Mouse (Mus musculus): ENCODE results near the gene Ugt2a1. TPM values are rescaled to one million over a fixed set of nuclear protein-coding genes. Genes with fewer than 3 reads are reported as not detected.

Gene Ugt2a1
- total and polyA plus RNA-seq, 3 experiments, result not detected

Other genes with a start within 250 kb of the Ugt2a1 start
- not detected in 2 replicates for gene Ugt2b37, start 236.1 kb downstream of the Ugt2a1 start, total RNA-seq (2012; rRNA removed)
- gene Ugt2b37, start 236.1 kb downstream of the Ugt2a1 start, polyA plus RNA-seq (2012; ENCODE audit: insufficient read depth in 1 of 2, insufficient read length in 2 of 2, low read depth in 1 of 2, low replicate concordance in 2 of 2, missing spikeins in 1 of 2), result not detected
- not detected in 2 replicates for gene Ugt2a3, start 153.7 kb downstream of the Ugt2a1 start, total RNA-seq (2012; rRNA removed)
- not detected for gene Ugt2a3, start 153.7 kb downstream of the Ugt2a1 start, polyA plus RNA-seq (2012; ENCODE audit: insufficient read depth in 1 of 2, insufficient read length in 2 of 2, low read depth in 1 of 2, low replicate concordance in 2 of 2, missing spikeins in 1 of 2)
- gene Ugt2b38, start 66.7 kb downstream of the Ugt2a1 start, total RNA-seq (2012; rRNA removed), result not detected in 2 replicates
- not detected for gene Ugt2b38, start 66.7 kb downstream of the Ugt2a1 start, polyA plus RNA-seq (2012; ENCODE audit: insufficient read depth in 1 of 2, insufficient read length in 2 of 2, low read depth in 1 of 2, low replicate concordance in 2 of 2, missing spikeins in 1 of 2)
- gene Ugt2a2, start 8.6 kb downstream of the Ugt2a1 start, total RNA-seq (2012; rRNA removed), result not detected in 2 replicates
- not detected for gene Ugt2a2, start 8.6 kb downstream of the Ugt2a1 start, polyA plus RNA-seq (2012; ENCODE audit: insufficient read depth in 1 of 2, insufficient read length in 2 of 2, low read depth in 1 of 2, low replicate concordance in 2 of 2, missing spikeins in 1 of 2)
- not detected in 2 replicates for gene Gm43638, start 4.1 kb downstream of the Ugt2a1 start, total RNA-seq (2012; rRNA removed)
- gene Gm43638, start 4.1 kb downstream of the Ugt2a1 start, polyA plus RNA-seq (2012; ENCODE audit: insufficient read depth in 1 of 2, insufficient read length in 2 of 2, low read depth in 1 of 2, low replicate concordance in 2 of 2, missing spikeins in 1 of 2), result not detected
- not detected in 2 replicates for gene Sult1b1, start 47.3 kb upstream of the Ugt2a1 start, total RNA-seq (2012; rRNA removed)
- gene Sult1b1, start 47.3 kb upstream of the Ugt2a1 start, polyA plus RNA-seq (2012; ENCODE audit: insufficient read depth in 1 of 2, insufficient read length in 2 of 2, low read depth in 1 of 2, low replicate concordance in 2 of 2, missing spikeins in 1 of 2), result not detected
- gene Sult1d1, start 78.2 kb upstream of the Ugt2a1 start, total RNA-seq (2012; rRNA removed), result not detected in 2 replicates
- not detected for gene Sult1d1, start 78.2 kb upstream of the Ugt2a1 start, polyA plus RNA-seq (2012; ENCODE audit: insufficient read depth in 1 of 2, insufficient read length in 2 of 2, low read depth in 1 of 2, low replicate concordance in 2 of 2, missing spikeins in 1 of 2)
- not detected in 2 replicates for gene Sult1e1, start 100.7 kb upstream of the Ugt2a1 start, total RNA-seq (2012; rRNA removed)
- gene Sult1e1, start 100.7 kb upstream of the Ugt2a1 start, polyA plus RNA-seq (2012; ENCODE audit: insufficient read depth in 1 of 2, insufficient read length in 2 of 2, low read depth in 1 of 2, low replicate concordance in 2 of 2, missing spikeins in 1 of 2), result not detected
- not detected in 2 replicates for gene Csn1s1, start 175.3 kb upstream of the Ugt2a1 start, total RNA-seq (2012; rRNA removed)
- gene Csn1s1, start 175.3 kb upstream of the Ugt2a1 start, polyA plus RNA-seq (2012; ENCODE audit: insufficient read depth in 1 of 2, insufficient read length in 2 of 2, low read depth in 1 of 2, low replicate concordance in 2 of 2, missing spikeins in 1 of 2), result not detected
- not detected in 2 replicates for gene Csn2, start 208.8 kb upstream of the Ugt2a1 start, total RNA-seq (2012; rRNA removed)
- gene Csn2, start 208.8 kb upstream of the Ugt2a1 start, polyA plus RNA-seq (2012; ENCODE audit: insufficient read depth in 1 of 2, insufficient read length in 2 of 2, low read depth in 1 of 2, low replicate concordance in 2 of 2, missing spikeins in 1 of 2), result not detected